32 mouse cellular contexts compared by ENCODE assay signal in genomic region chr4:129561184-129561583, GRCm38 (mm10). TPM values are rescaled to one million over a fixed set of nuclear protein-coding genes. Genes with fewer than 3 reads are reported as not detected.
"Had no signal": no experiment of that assay in that cellular context is flagged by ENCODE, and none has a peak within 500 bp of the region (broad histone marks: within the 10 kb centered on the region; RNA-seq: fewer than 3 reads in every experiment).

No protein-coding gene starts in this region.

- H3K9me3 ChIP-seq: heart, embryonic 10.5 days; heart, embryonic 12.5 days; heart, embryonic 13.5 days; heart, embryonic 15.5 days; hindbrain, embryonic 10.5 days; hindbrain, embryonic 12.5 days; hindbrain, embryonic 13.5 days; hindbrain, embryonic 15.5 days; intestine, embryonic 15.5 days; kidney, embryonic 15.5 days had no signal

- H3K4me3 ChIP-seq: heart, embryonic 10.5 days; heart, embryonic 12.5 days; heart, embryonic 13.5 days; heart, embryonic 15.5 days; hindbrain, embryonic 10.5 days; hindbrain, embryonic 12.5 days; hindbrain, embryonic 13.5 days; hindbrain, embryonic 15.5 days; intestine, embryonic 15.5 days; kidney, embryonic 15.5 days; layer of hippocampus, adult 2 months had no signal

- H3K36me3 ChIP-seq: heart, embryonic 10.5 days; heart, embryonic 12.5 days; heart, embryonic 13.5 days; heart, embryonic 15.5 days; hindbrain, embryonic 10.5 days; hindbrain, embryonic 12.5 days; hindbrain, embryonic 13.5 days; hindbrain, embryonic 15.5 days; intestine, embryonic 15.5 days; kidney, embryonic 15.5 days had no signal

- DNase-seq: heart, postnatal 10 days; heart, postnatal 14 days; heart, postnatal 36 days; heart, postnatal 4 days; kidney, adult 11 months; kidney, adult 18-20 months; kidney, adult 2 months; kidney, adult 8-10 months; kidney, adult 9 months; kidney, postnatal 10 days; kidney, postnatal 14 days; kidney, postnatal 25 days; kidney, postnatal 36 days; kidney, postnatal 4 days; layer of hippocampus, adult 9-11 months; layer of hippocampus, postnatal 36 days had no signal

- H3K27me3 ChIP-seq: heart, embryonic 12.5 days; heart, embryonic 13.5 days; heart, embryonic 15.5 days; hindbrain, embryonic 12.5 days; hindbrain, embryonic 15.5 days; intestine, embryonic 15.5 days; kidney, embryonic 15.5 days had no signal

- H3K27ac ChIP-seq: heart, embryonic 10.5 days; heart, embryonic 13.5 days; heart, embryonic 15.5 days; hindbrain, embryonic 10.5 days; hindbrain, embryonic 12.5 days; hindbrain, embryonic 13.5 days; hindbrain, embryonic 14.5 days; hindbrain, embryonic 15.5 days; hindbrain, postnatal 0 days; intestine, embryonic 15.5 days; kidney, embryonic 15.5 days; kidney, postnatal 0 days; layer of hippocampus, adult 2 months had no signal

- H3K9ac ChIP-seq: heart, embryonic 12.5 days; heart, embryonic 13.5 days; heart, embryonic 15.5 days; hindbrain, embryonic 12.5 days; hindbrain, embryonic 13.5 days; hindbrain, embryonic 14.5 days; hindbrain, embryonic 15.5 days; intestine, embryonic 15.5 days; kidney, embryonic 15.5 days had no signal

RNA-seq across cellular contexts. Expression of gene Fam167b, which starts 17.2 kb away (rescaled TPM):
- total RNA-seq: hematopoietic stem cell, adult 5-6 weeks; hindbrain, postnatal 0 days; layer of hippocampus, postnatal 10 days had no signal
